Mouse (Mus musculus): Measurements from ENCODE around the gene Mtfr1l. TPM values are rescaled to one million over a fixed set of nuclear protein-coding genes. Genes with fewer than 3 reads are reported as not detected.

The Mtfr1l gene
- total RNA-seq, 2 experiments from 2014 or later = 54.8 to 64.6 TPM

DNA sequence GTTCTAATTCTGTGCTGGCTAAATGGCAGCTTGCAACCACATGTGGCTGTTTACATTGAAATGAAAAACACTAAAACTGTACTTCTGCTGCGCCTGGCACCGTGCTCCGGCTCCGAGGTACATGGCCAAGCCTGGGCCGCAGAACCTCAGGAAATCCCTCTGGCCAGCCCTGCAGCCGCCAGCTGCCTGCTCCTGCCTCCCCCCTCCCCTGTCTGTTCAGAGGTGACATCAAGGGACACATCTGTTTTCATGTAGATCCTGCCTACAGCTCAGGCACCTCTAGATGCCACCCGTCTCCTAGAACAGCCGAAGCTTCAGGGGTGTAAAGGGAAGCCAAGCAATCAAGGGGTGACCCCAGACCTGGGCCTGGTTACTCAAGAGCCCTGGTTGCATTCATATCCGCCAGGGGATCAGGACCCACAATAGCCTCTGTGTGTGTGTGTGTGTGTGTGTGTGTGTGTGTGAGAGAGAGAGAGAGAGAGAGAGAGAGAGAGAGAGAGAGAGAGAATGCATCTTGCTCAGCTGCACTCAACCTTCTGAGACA lies 23.5 kb upstream of the Mtfr1l start:
- peak; percentile 72 for ATAC-seq (replicated peaks; ENCODE audit: poor library complexity, severe bottlenecking)

DNA sequence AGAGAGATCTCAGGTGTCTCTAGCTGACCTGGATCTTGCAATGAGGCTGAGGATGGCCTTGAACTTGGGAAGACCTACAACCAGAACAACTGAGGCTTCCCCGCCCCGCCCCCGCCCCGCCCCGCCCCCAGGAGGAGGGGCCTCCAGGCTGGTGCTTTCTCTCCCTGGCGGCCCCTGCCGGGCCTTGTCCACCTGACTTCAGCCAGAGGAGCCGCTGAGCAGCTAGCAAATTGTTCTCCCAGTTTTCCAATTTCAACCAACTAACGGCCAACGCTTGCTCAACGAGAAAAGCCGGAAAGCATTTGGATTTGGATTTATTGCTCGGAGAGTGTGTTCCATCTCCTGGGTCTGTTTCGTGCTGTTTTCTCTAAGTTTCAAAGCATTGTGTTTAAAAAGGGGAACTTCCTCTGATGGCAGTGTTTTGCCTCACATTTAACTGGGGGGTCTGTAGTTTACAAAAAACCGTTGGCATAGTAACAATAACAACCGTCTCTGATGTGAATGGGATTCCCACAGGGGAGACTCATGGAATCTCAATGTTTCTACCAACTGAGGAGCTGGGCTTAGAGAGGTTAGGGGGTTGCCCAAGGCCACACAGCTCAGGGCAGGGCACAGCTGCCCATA lies 22.6 kb upstream of the Mtfr1l start:
- ATAC-seq (replicated peaks; ENCODE audit: poor library complexity, severe bottlenecking) = peak; percentile 62

DNA sequence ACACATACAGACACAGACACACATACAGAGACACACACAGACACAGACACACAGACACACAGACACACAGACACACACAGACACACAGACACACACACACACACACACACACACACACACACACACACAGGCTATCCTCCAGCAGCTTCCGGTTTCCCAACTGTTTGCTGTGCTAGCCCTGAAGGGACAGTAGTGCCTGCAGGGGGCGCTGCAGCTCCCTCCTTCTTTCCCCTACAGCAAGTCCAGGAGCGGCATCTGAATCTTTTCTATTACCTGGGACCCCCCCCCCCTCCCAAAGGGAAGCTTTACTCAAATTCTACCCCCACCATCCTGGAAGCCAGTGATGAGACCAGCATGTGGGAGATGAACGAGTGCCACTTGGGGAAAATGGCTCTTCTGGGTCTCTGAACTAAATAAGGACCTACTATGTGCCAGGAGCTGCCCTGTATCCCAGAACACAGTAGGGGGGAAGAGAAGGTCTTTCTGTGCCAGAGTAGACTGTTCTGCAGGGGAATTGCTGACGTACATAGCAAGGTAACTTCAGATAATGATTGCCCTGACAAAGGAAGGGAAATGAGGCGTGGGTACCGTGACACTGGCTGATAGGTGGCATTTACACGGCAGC lies 20.9 kb upstream of the Mtfr1l start:
- ATAC-seq (replicated peaks; ENCODE audit: poor library complexity, severe bottlenecking) = 0 out of 2 replicates have a peak, but pooled peaks have one; percentile 20

DNA sequence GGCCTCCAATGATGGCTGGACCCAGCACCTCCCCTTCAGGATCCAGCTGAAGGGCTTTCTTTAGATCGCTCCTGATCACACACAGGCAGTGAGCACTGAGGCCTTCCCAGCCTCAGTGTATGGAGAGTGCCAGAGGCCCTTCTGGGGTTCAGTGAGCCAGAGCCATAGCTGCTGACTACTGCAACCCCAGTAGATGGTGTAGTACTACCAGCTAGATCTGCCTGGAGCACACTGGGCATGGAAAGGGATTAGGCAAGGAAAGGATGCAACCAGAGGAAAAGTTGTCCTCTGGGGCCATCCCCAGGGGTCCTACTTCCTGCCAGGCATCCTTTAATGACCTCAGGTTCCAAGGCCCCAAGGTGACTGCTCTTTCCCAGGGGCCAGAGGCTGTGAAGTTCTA lies 18.4 kb upstream of the Mtfr1l start:
- no peak for ATAC-seq (replicated peaks; ENCODE audit: poor library complexity, severe bottlenecking)

DNA sequence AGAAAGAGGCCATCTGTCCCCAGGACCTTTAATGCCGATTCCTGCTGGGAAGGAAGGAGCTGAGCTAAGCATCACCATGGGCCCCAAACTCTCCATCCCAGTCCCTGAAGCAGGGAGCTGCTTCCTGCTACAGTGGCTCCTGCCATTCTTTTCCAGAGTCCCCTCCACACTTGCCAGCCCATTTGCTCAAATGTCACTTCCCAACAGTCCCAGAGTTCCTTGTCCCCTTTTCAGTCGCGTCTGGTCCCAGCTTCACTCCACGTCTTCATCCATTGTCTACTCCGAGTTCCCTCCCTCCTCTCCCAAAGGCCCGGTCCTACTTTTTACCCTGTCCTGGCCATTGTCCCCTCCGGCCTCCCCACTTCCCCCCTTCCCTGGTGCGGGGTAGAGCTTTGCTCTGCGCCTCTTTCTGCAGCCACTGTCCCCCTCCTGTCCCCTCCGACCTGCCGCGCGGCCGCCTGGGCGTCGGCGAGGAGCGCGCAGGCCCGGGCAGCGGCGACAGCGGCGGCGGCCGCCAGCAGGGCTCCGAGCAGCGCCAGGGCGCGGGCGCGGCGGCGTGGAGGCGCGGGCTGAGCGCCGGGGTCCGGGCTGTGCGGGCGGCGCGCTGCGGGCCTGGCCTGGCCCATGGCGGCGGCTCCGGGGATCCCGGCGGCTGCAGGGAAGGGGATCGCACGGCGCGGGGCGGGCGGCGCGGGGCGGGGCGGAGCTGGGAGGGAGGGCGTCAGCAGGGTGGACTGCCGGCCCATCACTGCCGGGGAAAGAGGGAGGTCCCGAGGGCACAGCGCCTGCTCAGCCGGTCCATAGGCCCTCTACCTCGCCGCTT lies 16.5 kb upstream of the Mtfr1l start, which contains the start of gene Selenon:
Gene Selenon, minus strand, starts transcription at position 673 of the 823 bp plus-strand sequence.
- peak; percentile 12 for ATAC-seq (replicated peaks; ENCODE audit: poor library complexity, severe bottlenecking)

DNA sequence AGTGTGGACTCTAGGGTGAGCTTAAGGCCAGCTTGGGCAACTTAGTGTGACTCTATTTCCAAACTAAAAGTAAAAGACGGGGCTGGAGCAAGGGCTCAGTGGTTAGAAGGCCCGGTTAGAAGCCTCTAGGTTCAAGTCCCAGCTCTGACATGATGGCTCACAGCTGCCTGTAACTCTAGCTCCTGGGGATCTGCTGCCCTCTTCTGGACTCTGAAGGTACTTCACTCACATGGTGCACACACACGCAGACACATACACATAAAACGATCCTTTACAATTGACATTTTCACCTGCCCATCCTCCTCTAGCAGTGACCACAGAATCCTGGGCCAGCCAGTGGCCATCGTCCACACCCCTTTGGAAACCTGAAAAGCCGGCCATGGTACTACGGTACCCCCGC lies 14.7 kb upstream of the Mtfr1l start:
- no peak for ATAC-seq (replicated peaks; ENCODE audit: poor library complexity, severe bottlenecking)

DNA sequence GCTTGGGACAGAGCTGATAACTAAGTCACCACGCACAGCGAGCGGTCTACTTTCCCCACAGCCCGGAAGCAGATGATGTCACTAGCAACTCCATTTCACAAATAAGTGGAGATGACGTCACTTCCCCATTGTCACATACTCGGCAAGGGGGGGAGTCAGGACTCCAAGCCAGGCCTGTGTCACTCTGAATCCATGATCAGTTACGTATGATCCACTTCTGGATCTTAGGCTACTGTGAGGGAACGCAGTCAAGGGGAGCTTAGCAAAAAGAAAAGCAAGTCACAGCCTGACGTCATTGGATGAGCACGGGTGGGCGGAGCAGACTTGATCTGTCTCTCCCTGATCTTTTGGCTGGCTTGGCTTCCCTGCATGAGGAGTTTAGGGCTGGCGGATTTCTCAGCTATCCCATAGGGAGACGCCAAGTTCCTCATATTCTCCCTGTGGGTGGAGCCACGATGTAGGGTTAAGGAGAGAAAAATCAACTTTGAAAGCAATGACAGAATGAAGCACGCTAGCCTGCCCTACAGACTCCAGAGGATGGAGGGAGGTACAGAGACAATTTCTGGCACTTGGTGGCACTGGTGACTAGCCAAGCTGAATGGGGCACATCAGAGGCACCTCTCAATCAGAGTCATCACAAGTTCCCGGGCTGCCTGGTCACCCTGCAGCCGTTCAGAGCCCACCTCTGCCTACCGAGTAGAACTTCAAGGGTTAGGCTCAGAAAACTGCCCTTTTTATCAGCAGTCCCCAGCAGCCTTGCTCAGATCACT lies 13.2 kb upstream of the Mtfr1l start:
- peak; percentile 75 for ATAC-seq (replicated peaks; ENCODE audit: poor library complexity, severe bottlenecking)

DNA sequence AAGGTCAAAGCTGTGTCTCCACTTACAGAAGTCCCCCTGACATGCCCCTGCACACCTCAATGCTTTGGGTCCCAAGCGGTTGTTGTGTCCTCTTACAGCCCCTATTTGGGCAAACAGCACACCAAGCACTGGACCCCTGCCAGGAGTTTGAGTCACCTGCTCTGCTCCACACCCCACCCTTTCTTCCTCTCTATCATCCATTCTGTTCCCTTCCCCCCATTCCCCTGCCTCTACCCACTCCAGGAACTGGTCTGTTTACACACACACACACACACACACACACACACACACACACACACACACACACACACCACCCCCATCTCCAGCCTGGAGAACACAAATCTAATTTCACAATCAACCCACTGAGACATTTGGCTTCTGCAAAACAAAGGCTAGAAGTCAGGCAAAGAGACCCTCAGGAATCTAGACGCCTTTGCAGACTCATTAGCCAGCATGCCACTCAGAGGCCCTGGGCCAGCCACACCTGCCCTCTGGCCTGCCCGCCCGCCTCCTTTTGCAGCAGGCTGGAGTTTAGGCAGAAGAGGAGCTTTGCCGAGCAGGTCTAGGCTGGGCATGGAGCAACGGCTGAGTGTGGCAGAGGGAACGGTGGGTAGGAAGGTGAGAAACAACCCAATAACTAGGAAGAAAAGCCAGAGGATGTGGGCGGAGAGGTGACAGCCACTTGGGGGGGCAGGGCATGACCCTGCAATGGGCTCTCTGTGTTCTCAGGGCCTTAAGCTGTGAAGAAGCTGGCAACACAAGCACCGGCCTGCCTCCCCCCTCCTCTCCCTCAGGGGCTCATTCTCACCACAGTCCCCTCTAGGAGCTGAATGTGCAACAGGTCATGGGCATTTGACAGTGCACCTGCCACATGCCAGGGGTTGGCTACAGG lies 11.9 kb upstream of the Mtfr1l start:
- peak; percentile 4; the same call in 1 of the 2 replicates for ATAC-seq (replicated peaks; ENCODE audit: poor library complexity, severe bottlenecking)

DNA sequence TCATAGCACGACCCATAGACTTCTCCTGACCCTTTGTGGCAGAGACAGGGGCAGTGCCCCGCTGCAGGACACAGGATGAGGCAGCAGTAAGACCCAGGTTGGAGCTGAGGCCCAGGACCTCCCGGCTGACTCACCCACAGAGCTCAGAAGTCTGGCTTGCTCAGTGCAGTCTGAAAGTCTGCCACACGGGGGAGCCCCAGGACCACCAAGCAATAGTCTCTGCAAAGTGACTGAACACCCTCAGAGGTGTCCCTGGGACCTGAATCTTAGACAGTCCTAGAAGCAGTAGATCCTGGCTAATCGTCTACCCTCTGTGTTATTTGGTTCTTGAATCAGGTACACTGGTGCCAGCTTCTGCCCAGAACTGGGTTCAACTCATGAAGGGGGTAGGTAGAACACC lies 8.1 kb upstream of the Mtfr1l start:
- peak; percentile 57 for ATAC-seq (replicated peaks; ENCODE audit: poor library complexity, severe bottlenecking)

DNA sequence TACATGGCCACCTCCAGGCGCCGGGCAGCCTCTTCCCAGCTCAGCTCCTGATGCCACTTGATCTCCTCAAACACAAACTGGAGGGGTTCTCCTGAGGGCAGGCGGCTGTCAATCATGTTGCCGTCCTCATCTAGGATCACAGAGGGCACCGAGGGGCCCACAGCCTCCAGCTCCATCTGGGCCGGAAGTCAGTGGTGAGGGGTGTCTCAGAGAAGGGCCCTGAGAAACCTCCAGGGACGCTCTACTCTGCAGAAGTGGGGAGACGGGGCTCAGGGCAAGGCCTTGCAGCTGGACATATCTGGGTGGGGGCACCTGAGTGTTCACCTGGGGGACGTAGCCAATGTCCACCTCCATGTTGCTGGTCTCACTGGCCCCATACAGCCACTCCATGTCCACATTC lies 7.5 kb upstream of the Mtfr1l start:
- no peak for ATAC-seq (replicated peaks; ENCODE audit: poor library complexity, severe bottlenecking)

DNA sequence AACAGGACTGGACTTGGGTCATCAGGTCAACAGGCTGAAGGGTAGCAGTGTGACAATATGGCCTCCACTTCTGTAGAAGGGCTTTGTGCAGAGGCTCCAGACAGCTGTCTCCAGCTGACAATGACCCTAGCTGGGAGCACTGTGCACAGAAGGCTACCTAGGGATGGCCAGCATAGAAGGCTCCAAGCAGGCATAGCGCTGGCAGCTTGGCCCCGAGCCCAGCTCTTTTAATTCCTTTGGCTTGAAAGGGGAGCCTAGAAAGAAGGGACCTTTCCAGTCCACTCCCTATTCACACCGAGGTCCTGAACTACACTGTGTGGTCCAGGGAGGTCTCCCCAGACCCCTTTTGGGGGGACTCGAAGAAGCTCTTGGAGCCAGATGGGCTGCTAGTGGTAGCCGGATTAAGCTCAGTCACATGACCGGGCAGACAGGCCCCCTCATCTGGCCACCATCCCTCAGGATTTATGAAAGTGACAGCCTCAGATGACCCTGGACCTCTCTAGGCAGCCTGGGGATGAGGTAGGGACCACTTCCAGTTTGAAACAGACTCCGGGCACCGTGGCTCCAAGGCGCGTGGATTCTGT lies 3.9 kb upstream of the Mtfr1l start:
- no peak for ATAC-seq (replicated peaks; ENCODE audit: poor library complexity, severe bottlenecking)

DNA sequence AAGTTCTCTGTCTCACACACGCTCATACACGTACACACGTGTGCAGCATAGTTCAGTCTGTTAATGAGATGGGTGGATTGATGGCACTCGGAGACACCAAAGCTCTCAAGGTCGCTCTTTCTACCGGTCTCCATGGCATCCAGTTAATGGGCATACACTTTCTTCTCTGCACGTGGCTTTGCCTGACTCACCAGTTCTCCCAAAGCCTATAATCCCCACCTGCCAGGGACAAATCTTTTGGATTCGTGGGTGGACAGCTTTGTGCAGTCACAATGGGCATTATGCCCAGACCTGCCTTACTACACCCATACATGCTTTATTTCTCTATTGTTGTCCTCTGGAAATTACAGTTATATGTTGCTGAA lies 582 bp upstream of the Mtfr1l start:
- peak; percentile 15; the same call in 1 of the 2 replicates for ATAC-seq (replicated peaks; ENCODE audit: poor library complexity, severe bottlenecking)

DNA sequence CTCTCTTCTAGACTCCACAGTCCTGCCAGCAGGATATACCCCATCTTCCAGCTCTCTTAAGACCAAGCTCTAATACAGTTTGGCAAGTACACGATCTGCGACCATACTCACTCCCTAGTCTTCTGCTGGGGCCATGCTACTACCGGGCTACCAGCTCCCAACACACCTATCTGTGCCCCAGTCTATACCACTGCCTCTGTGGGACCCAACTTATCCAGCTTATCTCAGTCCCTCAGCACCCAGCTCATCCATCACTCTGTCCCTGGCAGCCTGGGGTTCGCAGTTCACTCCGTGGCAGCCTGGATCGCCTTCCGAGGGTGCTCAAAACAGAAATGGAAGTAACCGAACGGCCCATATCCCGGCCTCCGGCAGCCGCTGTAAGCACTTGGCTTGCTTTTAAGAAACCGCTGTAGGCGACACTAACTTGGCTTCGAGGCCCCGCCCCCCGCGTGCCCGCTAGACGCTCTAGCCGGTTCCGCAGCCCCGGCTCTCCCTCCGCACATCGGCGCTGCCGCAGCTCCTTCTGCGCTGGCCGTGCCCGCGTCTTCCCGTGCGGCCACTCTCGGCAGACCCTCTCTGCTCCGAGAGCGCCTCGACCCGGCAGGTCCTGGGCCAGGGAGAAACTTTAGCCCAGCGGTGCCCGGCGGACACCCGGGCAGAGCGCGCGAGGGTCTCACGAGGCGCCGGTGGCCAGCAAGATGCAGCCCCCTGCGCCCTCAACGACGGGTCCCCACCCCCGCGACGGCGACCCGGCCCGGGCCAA lies 882 bp downstream of the Mtfr1l start:
- ATAC-seq (replicated peaks; ENCODE audit: poor library complexity, severe bottlenecking) = peak; percentile 44

DNA sequence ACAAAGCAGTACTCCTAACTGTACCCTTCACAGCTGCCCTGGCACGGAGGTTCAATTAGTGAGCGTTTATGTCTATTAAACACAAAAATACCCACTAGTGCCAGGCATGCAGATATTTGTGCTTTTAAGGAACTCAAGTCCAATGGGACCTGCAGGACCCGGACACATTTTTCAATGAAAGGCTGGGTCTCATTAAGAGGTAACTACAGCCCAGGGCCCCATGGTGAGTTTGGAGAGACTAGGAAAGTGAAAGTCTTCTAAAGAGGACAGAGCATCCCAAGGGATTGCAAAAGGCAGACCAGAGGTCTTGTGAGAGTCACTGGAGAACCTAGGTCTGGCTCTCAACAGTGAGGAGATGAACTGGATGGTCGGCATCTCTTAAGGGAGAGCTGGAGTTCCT lies 1.8 kb downstream of the Mtfr1l start:
- ATAC-seq (replicated peaks; ENCODE audit: poor library complexity, severe bottlenecking) = no peak

DNA sequence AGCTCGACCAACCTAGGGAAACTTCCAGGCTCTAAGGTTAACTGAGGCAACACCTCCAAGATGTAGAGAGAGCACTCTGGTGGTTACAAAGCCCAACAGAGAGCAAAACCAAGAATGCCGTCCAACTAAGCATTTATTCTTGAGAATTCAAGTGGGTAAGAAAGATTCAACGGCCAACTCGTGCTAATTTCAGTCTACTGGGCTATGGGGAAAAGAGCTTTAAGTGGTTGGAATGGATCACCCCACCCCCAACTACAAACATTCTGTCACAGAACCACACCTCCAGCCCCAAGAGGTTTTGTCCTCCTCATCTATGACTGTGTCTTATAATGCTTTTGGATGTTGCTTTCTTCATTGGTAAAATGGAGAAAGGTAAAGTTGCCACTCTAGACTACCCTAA lies 2.3 kb downstream of the Mtfr1l start:
- no peak for ATAC-seq (replicated peaks; ENCODE audit: poor library complexity, severe bottlenecking)

DNA sequence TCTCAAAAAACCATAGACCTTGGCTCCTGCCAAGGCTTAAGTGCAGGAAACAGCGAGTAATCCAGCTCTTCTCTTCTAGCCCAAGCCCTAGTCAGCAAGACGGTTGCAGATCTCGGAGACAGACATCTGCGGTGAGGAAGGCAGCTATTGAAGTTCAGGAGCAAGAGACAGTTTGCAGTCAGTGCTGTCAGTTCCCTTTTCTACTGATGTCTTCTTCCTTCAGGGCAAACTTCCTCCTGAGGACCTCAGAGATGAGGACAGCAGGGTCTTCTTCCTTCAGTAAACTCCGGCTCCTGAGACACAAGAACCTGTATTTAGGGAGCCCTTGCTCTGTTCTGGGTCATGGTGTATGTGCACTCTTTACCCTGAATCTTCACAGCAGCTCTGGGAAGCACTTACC lies 9.0 kb downstream of the Mtfr1l start:
- ATAC-seq (replicated peaks; ENCODE audit: poor library complexity, severe bottlenecking) = peak; percentile 83

DNA sequence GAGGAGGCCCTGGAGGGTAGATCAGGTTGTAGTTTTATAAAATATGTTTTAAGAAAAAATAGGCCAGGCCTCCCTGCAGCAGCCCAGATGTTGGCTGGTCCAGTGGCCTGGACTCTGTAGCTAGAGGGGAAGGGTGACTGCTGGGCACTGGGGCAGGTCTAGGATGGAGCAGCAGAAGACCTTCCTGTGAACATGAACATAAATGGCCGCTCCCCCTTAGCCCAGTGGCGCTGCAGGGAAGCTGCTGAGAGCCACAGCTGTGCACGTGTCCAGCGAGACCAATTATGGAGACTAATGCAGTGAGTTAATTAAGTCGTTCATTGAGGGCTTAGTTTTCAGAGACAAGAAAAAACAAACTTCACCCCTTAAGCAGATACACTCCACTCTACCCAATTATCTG lies 9.4 kb downstream of the Mtfr1l start:
- no peak for ATAC-seq (replicated peaks; ENCODE audit: poor library complexity, severe bottlenecking)

DNA sequence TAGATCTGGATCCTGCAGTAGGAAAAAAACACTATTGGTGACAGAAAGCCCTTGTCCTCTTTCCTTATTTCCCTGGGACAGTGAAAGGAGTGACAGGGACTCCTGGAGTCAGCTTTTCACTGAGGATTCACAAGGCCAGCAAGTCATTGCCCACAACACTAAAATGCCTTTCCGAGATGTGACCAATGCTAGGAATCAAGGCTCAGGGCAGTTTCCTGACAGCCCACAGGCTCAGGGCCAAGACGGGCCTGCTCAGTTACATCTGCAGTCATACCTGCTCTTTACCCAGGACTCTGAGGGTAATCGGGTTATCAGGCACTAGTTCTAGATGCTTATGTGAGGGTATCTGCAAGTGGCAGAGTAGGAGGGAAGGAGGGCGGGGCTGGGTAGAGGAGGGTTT lies 11.7 kb downstream of the Mtfr1l start:
- no peak for ATAC-seq (replicated peaks; ENCODE audit: poor library complexity, severe bottlenecking)
